Mouse (Mus musculus): Measurements from ENCODE around the gene Meis3. TPM values are rescaled to one million over a fixed set of nuclear protein-coding genes. Genes with fewer than 3 reads are reported as not detected.

The Meis3 gene
- polyA plus RNA-seq, 1 experiment from 2014 or later = 29.5 TPM

DNA sequence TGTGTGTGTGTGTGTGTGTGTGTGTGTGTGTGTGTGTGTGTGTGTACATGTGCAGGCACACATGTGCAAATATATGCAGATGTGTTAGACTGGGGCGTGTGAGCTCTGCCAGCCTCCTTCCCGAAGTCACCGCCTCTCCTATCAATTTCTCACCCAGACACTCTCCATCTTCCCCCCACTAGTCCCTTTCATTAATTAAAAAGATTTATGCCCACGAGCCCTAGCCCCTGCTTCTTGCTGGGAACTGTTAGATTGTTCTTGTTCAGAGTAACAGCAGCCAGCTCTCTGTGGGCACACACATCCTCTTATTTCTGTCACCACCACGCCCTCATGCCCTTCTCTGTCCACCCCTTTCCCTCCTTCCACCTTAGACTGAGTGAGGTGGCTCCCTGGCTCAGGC is 1.7 kb upstream of the Meis3 start:
- ATAC-seq (ENCODE audit: low read depth) = no peak
- no peaks in the 10 kb centered on the region for H3K36me3 ChIP-seq (ENCODE audit: control insufficient read depth, insufficient read depth, low read length)
- 0 out of 2 replicates have a peak, but pooled peaks cover 4% of the 10 kb centered on the region for H3K4me1 ChIP-seq (ENCODE audit: control insufficient read depth, insufficient read depth, low read length)
- H3K4me3 ChIP-seq (ENCODE audit: low read depth, low read length) = no peak overlapping the region
- no peak overlapping the region for H3K4me2 ChIP-seq (ENCODE audit: low read depth, low read length)
- DNase-seq (ENCODE audit: low spot score) = no peak
- no peak overlapping the region for H3K9ac ChIP-seq (ENCODE audit: low read depth, low read length)
- no peak overlapping the region for H3K27ac ChIP-seq (replicated peaks; ENCODE audit: low read depth, low read length)
- no peaks in the 10 kb centered on the region for H3K9me3 ChIP-seq (ENCODE audit: control insufficient read depth, low read length)
- WGBS = 65% methylated on average over 5 of the region's 5 CpGs
- no peaks in the 10 kb centered on the region for H3K27me3 ChIP-seq (replicated peaks; ENCODE audit: control insufficient read depth, insufficient read depth, low read length)

DNA sequence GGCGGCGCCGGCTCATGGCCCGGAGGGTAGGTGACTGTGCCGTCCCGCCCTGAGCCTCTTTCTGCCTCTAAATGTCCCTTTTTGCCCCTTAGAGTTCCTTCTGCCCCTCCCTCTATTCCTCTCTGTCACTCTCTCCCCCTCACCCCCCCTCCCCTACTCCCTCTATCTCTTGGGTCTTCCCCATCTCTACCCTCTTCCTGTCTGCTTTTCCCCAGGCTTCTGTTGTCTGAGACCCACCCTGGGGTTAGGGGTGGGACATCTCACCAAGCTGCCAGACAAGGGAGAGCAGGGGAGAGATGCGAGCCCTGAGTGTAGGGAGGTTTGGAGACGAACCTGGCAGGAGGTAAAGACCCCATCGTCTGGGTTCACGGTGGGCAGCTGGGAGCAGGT is 647 bp downstream of the Meis3 start:
- Histone ChIP-seq H3K27ac (replicated peaks; ENCODE audit: low read depth, low read length) (peak overlapping the region; percentile 54; the same call in 1 of the 2 replicates), H3K4me1 (ENCODE audit: control insufficient read depth, insufficient read depth, low read length) (0 out of 2 replicates have a peak, but pooled peaks cover 4% of the 10 kb centered on the region), H3K27me3 (replicated peaks; ENCODE audit: control insufficient read depth, insufficient read depth, low read length) (no peaks in the 10 kb centered on the region), H3K9me3 (ENCODE audit: control insufficient read depth, low read length) (no peaks in the 10 kb centered on the region), H3K4me3 (ENCODE audit: low read depth, low read length) (peak overlapping the region; percentile 69), H3K4me2 (ENCODE audit: low read depth, low read length) (peak overlapping the region; percentile 77), H3K9ac (ENCODE audit: low read depth, low read length) (peak overlapping the region; percentile 81), H3K36me3 (ENCODE audit: control insufficient read depth, insufficient read depth, low read length) (peaks cover 19% of the 10 kb centered on the region; the same call in 1 of the 2 replicates)
- DNase-seq (ENCODE audit: low spot score) (no peak), ATAC-seq (ENCODE audit: low read depth) (peak; percentile 41)
- WGBS = 2% methylated on average over 4 of the region's 10 CpGs

DNA sequence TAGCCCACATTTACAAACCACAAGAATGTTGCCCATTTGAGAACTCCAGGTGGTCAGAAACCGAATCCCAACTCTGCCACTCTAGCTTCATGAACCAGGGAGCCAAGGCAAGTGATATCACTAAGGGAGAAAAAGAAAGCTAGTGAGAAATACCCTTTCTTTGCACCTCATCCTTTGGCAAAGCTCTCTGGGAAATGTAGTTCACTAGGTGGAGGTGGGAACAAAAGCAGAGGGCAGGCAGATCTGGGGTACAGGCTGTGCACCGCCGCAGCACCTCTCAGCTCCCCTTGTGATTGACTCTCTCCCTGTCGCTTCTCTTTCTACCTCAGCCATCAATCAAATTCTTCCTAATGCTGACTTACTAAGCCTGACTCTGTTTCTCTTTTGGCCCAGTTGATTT is 3.2 kb downstream of the Meis3 start:
- no peak overlapping the region for H3K9ac ChIP-seq (ENCODE audit: low read depth, low read length)

DNA sequence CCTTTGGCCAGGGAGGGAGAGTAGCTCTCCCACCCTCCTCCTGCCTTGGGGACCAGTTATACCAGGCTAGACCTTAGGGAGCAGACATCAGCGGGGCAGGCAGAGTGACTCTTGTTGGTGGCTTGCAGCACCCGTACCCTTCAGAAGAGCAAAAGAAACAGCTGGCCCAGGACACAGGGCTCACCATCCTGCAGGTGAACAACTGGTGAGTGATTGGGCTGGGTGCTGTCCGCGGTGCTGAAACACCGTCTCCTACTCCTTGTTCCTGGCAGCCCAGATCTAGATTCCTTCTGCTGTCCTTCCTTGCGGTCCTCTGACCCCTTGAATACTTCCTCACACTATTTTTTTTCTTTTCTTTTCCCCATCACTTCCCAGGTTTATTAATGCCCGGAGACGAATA is 8.8 kb downstream of the Meis3 start:
- Histone ChIP-seq H3K9ac (ENCODE audit: low read depth, low read length) (no peak overlapping the region), H3K4me3 (ENCODE audit: low read depth, low read length) (no peak overlapping the region), H3K4me1 (ENCODE audit: control insufficient read depth, insufficient read depth, low read length) (no peaks in the 10 kb centered on the region), H3K36me3 (ENCODE audit: control insufficient read depth, insufficient read depth, low read length) (peaks cover 27% of the 10 kb centered on the region), H3K9me3 (ENCODE audit: control insufficient read depth, low read length) (no peaks in the 10 kb centered on the region), H3K27me3 (replicated peaks; ENCODE audit: control insufficient read depth, insufficient read depth, low read length) (no peaks in the 10 kb centered on the region), H3K4me2 (ENCODE audit: low read depth, low read length) (no peak overlapping the region), H3K27ac (replicated peaks; ENCODE audit: low read depth, low read length) (no peak overlapping the region)
- ATAC-seq (ENCODE audit: low read depth) (no peak), DNase-seq (ENCODE audit: low spot score) (peak; percentile 53)
- WGBS = 19% methylated on average over 8 of the region's 8 CpGs

More for the DNA sequence above, 3.2 kb downstream of the Meis3 start:
- H3K4me2 ChIP-seq (ENCODE audit: low read depth, low read length) = no peak overlapping the region
- H3K27me3 ChIP-seq (replicated peaks; ENCODE audit: control insufficient read depth, insufficient read depth, low read length) = no peaks in the 10 kb centered on the region
- H3K4me3 ChIP-seq (ENCODE audit: low read depth, low read length) = no peak overlapping the region
- 0 out of 2 replicates have a peak, but pooled peaks cover 4% of the 10 kb centered on the region for H3K4me1 ChIP-seq (ENCODE audit: control insufficient read depth, insufficient read depth, low read length)
- ATAC-seq (ENCODE audit: low read depth) (no peak), DNase-seq (ENCODE audit: low spot score) (no peak)
- peaks cover 19% of the 10 kb centered on the region; the same call in 1 of the 2 replicates for H3K36me3 ChIP-seq (ENCODE audit: control insufficient read depth, insufficient read depth, low read length)
- H3K9me3 ChIP-seq (ENCODE audit: control insufficient read depth, low read length) = no peaks in the 10 kb centered on the region
- 73% methylated on average over 4 of the region's 4 CpGs for WGBS
- no peak overlapping the region for H3K27ac ChIP-seq (replicated peaks; ENCODE audit: low read depth, low read length)

DNA sequence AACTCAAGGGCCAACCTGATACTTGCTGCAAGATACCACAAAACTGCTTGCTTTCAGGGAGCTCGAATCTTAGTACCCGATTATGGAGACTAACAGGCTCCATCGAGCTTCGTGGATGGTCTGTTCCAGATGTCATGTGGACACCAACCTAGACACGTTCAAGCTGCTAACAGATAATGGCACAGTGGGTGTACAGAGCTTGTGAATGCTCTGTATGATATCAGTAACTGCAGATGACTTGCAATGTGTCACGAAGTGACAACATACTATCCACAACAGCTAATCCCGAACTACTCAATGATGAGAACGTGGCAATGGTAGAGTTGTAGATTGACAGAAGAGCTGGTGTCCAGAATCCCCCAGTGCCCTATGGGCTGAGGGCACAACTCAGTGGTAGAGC is 12.6 kb downstream of the Meis3 start:
- ATAC-seq (ENCODE audit: low read depth) = no peak
- 81% methylated on average over 8 of the region's 8 CpGs for whole genome bisulfite sequencing
- no peak overlapping the region for H3K9ac ChIP-seq (ENCODE audit: low read depth, low read length)
- no peak overlapping the region for H3K27ac ChIP-seq (replicated peaks; ENCODE audit: low read depth, low read length)
- DNase-seq (ENCODE audit: low spot score) = no peak
- no peaks in the 10 kb centered on the region for H3K27me3 ChIP-seq (replicated peaks; ENCODE audit: control insufficient read depth, insufficient read depth, low read length)
- H3K36me3 ChIP-seq (ENCODE audit: control insufficient read depth, insufficient read depth, low read length) = peaks cover 10% of the 10 kb centered on the region
- no peak overlapping the region for H3K4me3 ChIP-seq (ENCODE audit: low read depth, low read length)
- no peaks in the 10 kb centered on the region for H3K4me1 ChIP-seq (ENCODE audit: control insufficient read depth, insufficient read depth, low read length)
- no peaks in the 10 kb centered on the region for H3K9me3 ChIP-seq (ENCODE audit: control insufficient read depth, low read length)
- no peak overlapping the region for H3K4me2 ChIP-seq (ENCODE audit: low read depth, low read length)

DNA sequence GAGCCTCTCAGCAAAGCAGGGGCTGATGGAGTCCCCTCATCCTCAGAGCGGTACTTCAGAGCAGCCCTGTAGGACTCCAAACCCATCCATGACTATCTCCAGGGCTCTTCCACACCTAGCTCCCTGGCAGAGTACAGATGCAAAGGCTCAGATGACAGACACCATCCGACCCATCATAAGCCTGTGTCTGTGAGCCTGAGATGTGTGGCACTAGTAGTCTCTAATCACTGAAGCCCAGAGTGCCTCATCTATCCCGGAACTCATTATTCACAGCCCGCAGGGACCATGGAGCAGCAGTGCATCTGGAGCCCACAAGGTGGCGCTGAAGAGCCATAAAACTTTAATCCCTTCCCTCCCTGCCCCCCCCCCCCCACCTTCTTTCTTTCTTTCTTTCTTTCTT is 17.4 kb downstream of the Meis3 start:
- WGBS = 16% methylated on average over 5 of the region's 5 CpGs
- 0 out of 2 replicates have a peak, but pooled peaks have one; percentile 37 for ATAC-seq (ENCODE audit: low read depth)

DNA sequence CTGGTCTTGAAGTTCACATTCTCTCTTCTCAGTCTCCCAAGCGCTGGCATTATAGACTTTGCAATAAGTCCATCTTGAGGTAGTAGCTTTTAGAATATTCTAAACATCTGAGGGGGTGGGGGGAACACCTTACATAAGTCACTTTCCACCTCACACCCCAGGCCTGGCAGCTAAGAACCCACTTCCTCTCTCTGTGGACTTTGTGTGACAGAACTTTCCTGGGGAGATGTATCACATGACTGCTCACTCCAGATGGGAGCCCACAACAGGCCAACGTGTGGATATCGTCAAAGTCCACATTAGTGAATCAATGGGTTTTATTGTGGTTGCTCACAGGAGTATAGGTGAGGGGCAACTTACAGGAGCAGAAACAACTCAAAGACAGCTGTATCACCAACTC is 18.8 kb downstream of the Meis3 start:
- Histone ChIP-seq H3K4me1 (ENCODE audit: control insufficient read depth, insufficient read depth, low read length) (no peaks in the 10 kb centered on the region), H3K27ac (replicated peaks; ENCODE audit: low read depth, low read length) (no peak overlapping the region), H3K4me3 (ENCODE audit: low read depth, low read length) (no peak overlapping the region), H3K9ac (ENCODE audit: low read depth, low read length) (no peak overlapping the region), H3K9me3 (ENCODE audit: control insufficient read depth, low read length) (no peaks in the 10 kb centered on the region), H3K27me3 (replicated peaks; ENCODE audit: control insufficient read depth, insufficient read depth, low read length) (no peaks in the 10 kb centered on the region), H3K36me3 (ENCODE audit: control insufficient read depth, insufficient read depth, low read length) (peaks cover 11% of the 10 kb centered on the region; the same call in 1 of the 2 replicates), H3K4me2 (ENCODE audit: low read depth, low read length) (no peak overlapping the region)
- ATAC-seq (ENCODE audit: low read depth) (no peak), DNase-seq (ENCODE audit: low spot score) (no peak)
- 36% methylated on average over 3 of the region's 3 CpGs for WGBS

More for the DNA sequence above, 17.4 kb downstream of the Meis3 start:
- H3K36me3 ChIP-seq (ENCODE audit: control insufficient read depth, insufficient read depth, low read length) = no peaks in the 10 kb centered on the region
- no peak overlapping the region for H3K27ac ChIP-seq (replicated peaks; ENCODE audit: low read depth, low read length)
- H3K4me2 ChIP-seq (ENCODE audit: low read depth, low read length) = no peak overlapping the region
- H3K9ac ChIP-seq (ENCODE audit: low read depth, low read length) = no peak overlapping the region
- H3K4me1 ChIP-seq (ENCODE audit: control insufficient read depth, insufficient read depth, low read length) = no peaks in the 10 kb centered on the region
- peak; percentile 59 for DNase-seq (ENCODE audit: low spot score)
- H3K9me3 ChIP-seq (ENCODE audit: control insufficient read depth, low read length) = no peaks in the 10 kb centered on the region
- no peak overlapping the region for H3K4me3 ChIP-seq (ENCODE audit: low read depth, low read length)
- H3K27me3 ChIP-seq (replicated peaks; ENCODE audit: control insufficient read depth, insufficient read depth, low read length) = no peaks in the 10 kb centered on the region

DNA sequence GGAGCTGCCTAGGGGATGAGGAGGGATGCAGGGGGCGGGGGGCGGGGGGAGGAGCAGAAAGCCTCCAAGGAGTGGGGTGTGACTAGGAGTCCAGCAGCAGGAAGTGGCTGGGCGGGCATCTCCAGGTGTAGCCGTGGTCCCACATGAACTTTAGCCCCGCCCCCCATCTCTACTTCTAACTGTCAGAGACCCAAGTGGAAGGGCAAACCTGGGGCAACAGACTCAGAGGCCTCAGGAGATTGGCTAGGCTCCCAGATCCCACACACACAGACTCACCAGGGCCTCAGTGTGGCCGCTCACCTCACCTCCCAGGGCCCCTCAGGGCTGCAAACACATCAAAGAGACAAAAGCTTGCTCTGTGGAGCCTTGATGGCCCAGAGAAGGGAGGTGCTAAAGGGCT is 21.7 kb downstream of the Meis3 start:
- Histone ChIP-seq H3K9me3 (ENCODE audit: control insufficient read depth, low read length) (no peaks in the 10 kb centered on the region), H3K9ac (ENCODE audit: low read depth, low read length) (no peak overlapping the region), H3K36me3 (ENCODE audit: control insufficient read depth, insufficient read depth, low read length) (peaks cover 36% of the 10 kb centered on the region), H3K4me2 (ENCODE audit: low read depth, low read length) (no peak overlapping the region), H3K27me3 (replicated peaks; ENCODE audit: control insufficient read depth, insufficient read depth, low read length) (no peaks in the 10 kb centered on the region), H3K4me3 (ENCODE audit: low read depth, low read length) (no peak overlapping the region), H3K27ac (replicated peaks; ENCODE audit: low read depth, low read length) (no peak overlapping the region), H3K4me1 (ENCODE audit: control insufficient read depth, insufficient read depth, low read length) (no peaks in the 10 kb centered on the region)
- 69% methylated on average over 6 of the region's 6 CpGs for WGBS
- ATAC-seq (ENCODE audit: low read depth) (no peak), DNase-seq (ENCODE audit: low spot score) (no peak)

DNA sequence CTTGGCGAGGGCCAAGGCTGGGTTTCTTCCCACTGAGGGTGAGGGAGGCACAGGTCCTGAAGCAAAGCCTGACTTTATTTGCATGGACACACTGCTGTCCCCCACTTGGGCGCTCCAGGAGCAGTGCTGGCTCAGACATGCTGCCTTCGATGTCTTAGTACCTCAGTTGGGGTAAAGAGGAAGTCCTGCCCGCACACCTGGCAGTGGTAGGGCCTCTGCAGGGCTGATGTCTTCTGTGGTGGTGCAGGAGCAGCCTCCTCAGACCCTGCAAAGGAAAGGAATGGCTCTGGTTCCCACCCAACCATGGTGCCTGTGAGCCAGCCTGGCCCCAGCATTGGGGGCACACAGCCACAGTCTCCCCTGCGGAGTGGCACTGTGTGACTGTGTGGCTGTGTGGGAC is 22.3 kb downstream of the Meis3 start:
- 77% methylated on average over 5 of the region's 5 CpGs for WGBS
- Histone ChIP-seq H3K4me1 (ENCODE audit: control insufficient read depth, insufficient read depth, low read length) (no peaks in the 10 kb centered on the region), H3K27ac (replicated peaks; ENCODE audit: low read depth, low read length) (no peak overlapping the region), H3K36me3 (ENCODE audit: control insufficient read depth, insufficient read depth, low read length) (peaks cover 41% of the 10 kb centered on the region), H3K4me2 (ENCODE audit: low read depth, low read length) (no peak overlapping the region), H3K27me3 (replicated peaks; ENCODE audit: control insufficient read depth, insufficient read depth, low read length) (no peaks in the 10 kb centered on the region), H3K9me3 (ENCODE audit: control insufficient read depth, low read length) (no peaks in the 10 kb centered on the region), H3K9ac (ENCODE audit: low read depth, low read length) (no peak overlapping the region), H3K4me3 (ENCODE audit: low read depth, low read length) (no peak overlapping the region)
- ATAC-seq (ENCODE audit: low read depth) = no peak
- no peak for DNase-seq (ENCODE audit: low spot score)

Measured in embryonic facial prominence, embryonic 14.5 days (tissue).